Mouse (Mus musculus): ENCODE results near the gene Ypel3.
"Not testable (repeated sequence)": the region's sequence is repeated elsewhere in the genome, so short reads cannot be mapped to it uniquely, and the experiment has no call there.

The Ypel3 gene

GRCm38 (mm10) chr7:126776598-126777057 lies at the start of gene Ypel3:
Gene Ypel3 (plus strand): TSS chr7:126776955.
- DNase-seq = peak; percentile 96 to 97

DNA sequence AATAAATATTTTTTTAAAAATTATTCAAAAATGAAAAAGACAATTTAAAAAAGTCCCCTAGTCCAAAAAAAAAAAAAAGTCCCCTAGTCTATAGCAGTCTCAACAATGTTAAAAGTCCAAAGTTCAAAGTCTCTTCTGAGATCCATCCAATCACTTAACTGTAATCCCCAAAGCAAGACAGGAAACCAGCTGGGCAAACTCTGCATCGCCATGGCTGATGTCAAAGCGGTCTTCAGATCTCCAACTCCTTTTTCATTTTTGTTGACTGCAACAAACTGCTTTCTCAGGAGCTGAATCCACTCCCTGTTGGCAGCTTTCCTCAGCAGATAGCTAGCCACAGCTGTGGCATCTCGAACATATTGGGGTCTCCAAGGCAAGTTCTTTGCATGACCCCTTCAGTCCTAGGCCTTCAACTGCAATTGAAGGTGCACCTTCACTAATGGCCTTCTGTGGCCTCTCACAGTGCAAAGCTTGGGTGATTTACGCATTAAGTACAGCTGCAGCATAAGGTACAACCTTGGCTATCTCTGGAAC lies 46.4 kb upstream of the Ypel3 start:
- not testable (repeated sequence) for DNase-seq

DNA sequence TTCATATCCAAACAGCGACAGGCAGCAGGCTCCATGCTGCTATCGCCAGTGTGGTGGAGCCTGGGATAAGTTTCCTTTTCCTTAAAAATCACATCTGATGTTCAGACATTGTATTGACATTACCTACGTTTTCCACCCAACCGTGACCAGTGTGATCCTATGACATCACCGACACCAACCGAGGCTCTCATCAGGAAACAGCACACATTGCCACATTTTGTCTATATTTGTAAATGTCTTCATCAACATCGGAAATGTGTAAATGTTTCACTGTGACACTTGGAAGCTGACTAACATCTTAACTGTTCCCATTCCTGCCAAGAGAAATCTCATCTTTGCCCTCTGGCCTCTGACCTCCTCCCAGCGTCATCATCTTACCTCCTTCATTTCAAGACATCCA lies 40.6 kb upstream of the Ypel3 start:
- DNase-seq = no peak

- DNase-seq = no peak
Measured at GRCm38 (mm10) chr7:126739551-126739950, 37.2 kb upstream of the Ypel3 start.

- no peak for DNase-seq
Measured at GRCm38 (mm10) chr7:126740132-126740735, 36.5 kb upstream of the Ypel3 start.

GRCm38 (mm10) chr7:126740977-126741376 lies 35.8 kb upstream of the Ypel3 start:
- DNase-seq = no peak

DNA sequence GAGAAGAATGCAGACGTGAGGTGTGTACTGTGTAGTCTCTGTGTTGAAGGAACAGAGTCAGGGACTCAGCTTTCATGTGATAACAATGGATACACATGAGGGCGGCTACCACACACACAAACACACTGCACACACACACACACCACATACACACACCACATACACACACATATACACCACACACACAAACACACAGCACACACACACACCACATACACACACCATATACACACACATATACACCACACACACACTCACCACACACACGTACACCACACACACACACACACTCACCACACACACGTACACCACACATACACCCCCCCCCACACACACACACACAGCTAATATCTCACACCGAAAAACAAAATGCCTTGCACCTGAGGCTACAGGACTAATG lies 35.3 kb upstream of the Ypel3 start:
- no peak for DNase-seq

GRCm38 (mm10) chr7:126741964-126742482 lies 34.7 kb upstream of the Ypel3 start:
- DNase-seq = no peak

- peak in 1 of 2 experiments; percentile 48 for DNase-seq
Measured at GRCm38 (mm10) chr7:126746066-126746465, 30.7 kb upstream of the Ypel3 start.

DNA sequence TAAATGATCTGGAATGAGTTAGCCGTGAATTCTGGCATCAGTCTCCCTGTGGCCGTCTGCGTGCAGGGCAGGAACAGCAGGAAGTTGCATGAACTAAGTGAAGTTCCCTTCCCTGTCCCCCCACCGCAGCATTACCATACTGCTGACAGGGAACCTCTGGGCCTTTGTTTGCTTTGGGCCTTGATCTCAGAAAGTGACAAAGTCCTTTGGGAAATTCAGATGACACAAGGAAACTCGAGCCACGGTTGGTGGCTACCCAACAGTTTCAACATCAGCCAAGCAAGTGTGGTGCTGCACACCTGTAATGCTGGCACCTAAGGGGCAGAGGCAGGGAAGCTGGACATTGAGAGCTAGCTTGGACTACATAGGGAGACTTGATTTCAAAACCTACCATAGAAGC lies 30.0 kb upstream of the Ypel3 start:
- no peak for DNase-seq

DNA sequence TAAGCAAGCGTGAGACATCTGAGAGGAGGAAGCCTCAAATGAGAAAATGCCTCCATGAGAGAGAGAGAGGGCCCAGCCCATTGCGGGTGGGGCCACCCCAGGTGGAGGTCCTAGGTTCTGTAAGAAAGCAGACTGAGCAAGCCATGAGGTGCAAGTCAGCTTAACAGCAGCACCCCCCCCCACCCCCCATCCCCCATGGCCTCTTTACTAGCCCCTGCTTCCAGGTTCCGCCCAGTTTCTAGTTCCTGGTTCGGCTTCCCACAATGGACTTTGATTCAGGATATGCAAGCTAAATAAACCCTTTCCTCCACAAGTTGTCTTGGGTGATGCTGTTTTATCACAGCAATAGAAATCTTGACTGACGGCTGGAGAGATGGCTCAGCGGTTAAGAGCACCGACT lies 27.9 kb upstream of the Ypel3 start:
- no peak for DNase-seq

- no peak for DNase-seq
Measured at GRCm38 (mm10) chr7:126749582-126750343, 27.0 kb upstream of the Ypel3 start.

GRCm38 (mm10) chr7:126754866-126755265 lies 21.9 kb upstream of the Ypel3 start:
- peak; percentile 78 to 86 for DNase-seq

DNA sequence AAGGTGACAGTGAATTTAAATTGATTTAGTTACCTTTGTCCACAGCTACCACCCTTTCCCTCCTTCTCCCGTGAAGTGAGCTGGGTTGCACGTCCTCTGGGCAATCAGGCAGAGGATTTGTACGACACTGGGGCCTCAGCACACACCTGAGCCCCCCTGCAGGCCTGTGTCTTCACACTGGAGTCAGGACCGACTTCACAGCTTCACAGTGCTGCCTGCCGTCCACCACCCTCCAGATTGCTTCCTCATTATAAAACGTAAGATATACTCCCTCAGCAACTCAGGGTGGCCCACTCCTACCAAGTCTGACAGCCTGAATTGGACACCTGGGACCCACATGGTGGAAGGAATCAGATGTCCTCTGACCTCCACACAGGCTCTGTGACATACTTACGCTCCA lies 18.2 kb upstream of the Ypel3 start:
- DNase-seq = no peak

DNA sequence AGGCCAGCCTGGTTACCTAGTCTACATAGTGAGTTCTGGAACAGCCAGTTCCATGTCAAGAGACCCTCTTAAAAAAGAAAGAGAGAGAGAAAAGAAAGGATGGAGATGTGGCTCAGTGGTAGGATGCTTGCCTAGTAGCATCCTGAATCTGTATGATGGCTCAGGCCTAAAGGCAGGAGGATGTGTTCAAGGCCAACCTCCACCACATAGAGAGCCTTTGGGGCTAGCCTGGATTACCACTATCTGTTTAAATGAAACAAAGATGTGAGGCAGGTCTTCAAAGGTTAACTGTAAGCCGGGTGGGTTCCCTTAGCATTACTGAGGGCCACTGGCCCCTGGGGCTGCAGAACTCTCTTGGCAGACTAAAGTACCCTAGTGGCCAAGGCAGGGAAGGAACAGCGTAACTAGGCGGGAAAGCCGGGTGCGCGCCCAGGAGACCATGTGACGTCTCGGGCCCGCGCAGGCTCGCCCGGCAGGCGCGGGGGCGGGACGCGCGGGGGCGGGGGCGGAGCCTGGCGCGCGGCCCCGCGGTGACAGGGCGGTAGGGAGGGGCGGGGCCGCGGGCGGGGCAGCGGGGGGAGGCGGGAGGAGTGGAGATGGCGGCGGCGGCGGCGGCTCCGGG lies 17.6 kb upstream of the Ypel3 start, which contains the start of gene Mapk3:
TSS of gene Mapk3 (plus strand) at position 552 of the 622 bp plus-strand sequence.
- peak; percentile 89 to 93 for DNase-seq

- DNase-seq = peak in 1 of 2 experiments; percentile 43
Measured at GRCm38 (mm10) chr7:126759672-126760390, 16.9 kb upstream of the Ypel3 start.

- DNase-seq = peak; percentile 92 to 95
Measured at GRCm38 (mm10) chr7:126760391-126760802, 16.4 kb upstream of the Ypel3 start.

DNA sequence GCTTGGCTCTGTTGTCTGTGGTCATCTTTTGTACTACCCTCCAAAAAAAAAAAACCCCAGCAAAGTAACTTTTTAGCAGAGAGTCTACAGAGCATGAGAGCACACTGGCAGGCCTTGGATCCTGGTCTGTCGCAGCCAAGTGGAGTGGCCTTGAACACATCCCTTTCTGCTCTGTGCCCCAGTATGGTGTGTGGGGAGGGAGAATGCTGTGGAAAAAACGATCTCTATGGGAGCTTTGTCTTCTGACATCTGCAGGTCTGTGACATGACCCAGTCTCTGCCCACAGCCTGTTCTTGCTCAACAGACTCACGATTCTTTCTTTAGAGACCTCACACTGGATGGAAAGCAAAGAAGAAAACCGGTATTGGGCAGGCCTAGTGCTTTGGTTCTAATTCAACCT lies 15.8 kb upstream of the Ypel3 start:
- no peak for DNase-seq

DNA sequence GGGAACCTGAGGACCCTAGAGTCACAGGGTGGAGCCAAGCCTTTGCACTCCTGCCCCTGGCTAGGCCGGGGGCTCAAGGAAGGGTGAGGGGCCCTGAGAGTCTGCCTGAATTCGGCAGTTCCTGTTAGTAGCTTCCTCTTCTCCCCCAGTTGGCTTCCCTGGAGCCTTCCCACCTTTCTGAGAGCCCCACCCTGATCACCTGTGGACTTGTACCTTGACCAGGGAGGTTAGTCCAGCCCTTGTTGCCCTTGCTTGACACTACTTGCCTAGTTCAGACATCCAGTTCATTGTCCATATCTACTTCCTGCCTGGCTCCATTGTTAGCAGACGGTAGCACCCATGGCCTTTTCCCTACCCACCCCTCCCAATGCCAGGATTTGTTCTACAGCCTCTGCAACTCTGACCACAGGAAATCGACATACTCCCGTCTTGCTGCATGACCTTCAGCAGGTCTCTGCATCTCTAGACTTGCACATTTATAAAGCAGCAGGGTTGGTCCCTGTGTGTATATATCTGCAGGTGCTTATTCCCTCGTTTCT lies 15.2 kb upstream of the Ypel3 start:
- no peak for DNase-seq

- no peak for DNase-seq
Measured at GRCm38 (mm10) chr7:126762471-126763008, 14.2 kb upstream of the Ypel3 start.

GRCm38 (mm10) chr7:126765540-126765939 lies 11.2 kb upstream of the Ypel3 start:
- no peak for DNase-seq

DNA sequence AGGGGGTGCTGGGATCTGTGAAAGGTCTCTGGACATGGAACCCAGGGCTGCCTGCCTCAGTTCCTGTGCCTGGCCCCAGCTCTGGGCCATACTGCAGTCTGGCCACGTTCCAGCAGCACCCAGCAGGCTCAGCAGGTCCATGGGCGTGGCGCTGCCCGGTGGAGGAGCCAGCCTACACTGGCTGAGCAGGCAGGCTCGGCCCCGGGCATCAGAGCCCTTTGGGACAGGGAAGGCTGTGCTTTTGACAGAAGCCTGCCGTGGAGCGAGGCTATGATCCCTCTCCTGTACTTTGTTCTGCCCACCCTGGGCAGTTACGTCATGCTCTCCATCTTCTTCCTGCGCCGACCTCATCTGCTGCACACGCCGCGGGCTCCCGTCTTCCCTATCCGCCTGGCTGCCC lies 10.6 kb upstream of the Ypel3 start, which contains the start of gene Gdpd3:
TSS of gene Gdpd3 (plus strand) at position 134 of the 400 bp plus-strand sequence.
- peak in 1 of 2 experiments; percentile 39 for DNase-seq
